Mouse (Mus musculus) spleen, adult 2 months (tissue): ENCODE results near the gene Rpp21.

ENCODE experiments used
- CTCF ChIP-seq: fragments of 200-500 bp; IDR thresholded peaks from 2 replicates; pipeline ENCODE4 v1.5.1; 2011; ENCODE audit warnings: mild to moderate bottlenecking, inconsistent platforms; ENCODE audit not compliant: insufficient read depth, insufficient read length, insufficient replicate concordance; ENCODE audit errors: extremely low read depth
- POLR2A ChIP-seq: fragments of 200-500 bp; IDR thresholded peaks from 2 replicates; pipeline ENCODE4 v1.6.1; 2011; ENCODE audit warnings: low read depth, low read length, inconsistent platforms

DNA sequence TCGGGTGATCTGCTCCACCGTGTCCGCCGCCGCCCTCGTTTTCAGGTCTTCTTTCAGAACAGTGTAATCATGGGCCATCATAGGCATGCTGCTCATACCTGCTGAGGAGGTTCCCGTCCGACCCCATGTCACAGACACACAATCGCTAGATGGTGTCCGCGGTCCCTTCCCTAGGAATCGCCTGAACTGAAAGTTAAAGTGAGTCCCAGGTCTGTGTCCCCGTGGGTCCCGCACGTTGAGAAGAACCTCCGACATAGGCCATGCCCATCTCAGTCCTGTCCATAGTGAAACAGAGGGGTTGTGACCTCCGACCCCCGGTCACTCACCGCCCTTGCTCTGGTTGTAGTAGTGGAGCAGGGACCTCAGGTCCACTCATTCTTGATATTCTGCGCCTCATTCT is 42.3 kb downstream of the Rpp21 start:
- TF ChIP-seq POLR2A (no peak), CTCF (no peak)
